Mouse (Mus musculus) lung, postnatal 10 days (tissue): ENCODE measurements at regions not wholly inside any gene's neighbourhood (a gene's known extent, or its start where the extent isn't known, plus 50 kb on each side); places are given as distances from the start of the nearest gene placed in this dataset.

Source experiments
- DNase-seq: peaks from one replicate; pipeline ENCODE4 v3.0.0; 2021

GRCm38 (mm10) chr2:66961808-66962519, 177.2 kb upstream of the Scn7a start:
- peak; percentile 11 for DNase-seq

GRCm38 (mm10) chr2:66941188-66941587, 156.5 kb upstream of the Scn7a start:
- DNase-seq = no peak

GRCm38 (mm10) chr2:66898032-66898431, 113.3 kb upstream of the Scn7a start:
- no peak for DNase-seq

GRCm38 (mm10) chr2:66867457-66868216, 82.9 kb upstream of the Scn7a start:
- DNase-seq = no peak
